Mouse (Mus musculus) liver, embryonic 14.5 days (tissue): Measurements from ENCODE around the gene Golph3l. TPM values are rescaled to one million over a fixed set of nuclear protein-coding genes. Genes with fewer than 3 reads are reported as not detected.

Experiments used
- ATAC-seq: fragments of 200-750 bp; cut with Nextera tagmentation; 2 replicates; pipeline ENCODE4 v1.8.0; 2017; ENCODE audit warnings: moderate number of reproducible peaks, mild to moderate bottlenecking, moderate library complexity; ENCODE audit not compliant: insufficient read depth
- DNase-seq, 3 experiments: peaks; one replicate each; pipeline ENCODE4 v3.0.0-alpha.2; 2012 to 2013; ENCODE audit warnings: low read depth in 3 of 3, low spot score in 3 of 3
- H3K27ac ChIP-seq: fragments of 300-500 bp; sonication (generic); 2 replicates; pipeline ENCODE4 v1.5.1; 2014; ENCODE audit warnings: moderate library complexity, mild to moderate bottlenecking, control low read depth, inconsistent platforms
- H3K27me3 ChIP-seq: fragments of 300-500 bp; sonication (generic); 2 replicates; pipeline ENCODE4 v1.6.1; 2014; ENCODE audit warnings: mild to moderate bottlenecking, low read length, moderate library complexity; ENCODE audit not compliant: control insufficient read depth, insufficient read depth
- H3K36me3 ChIP-seq: fragments of 300-500 bp; sonication (generic); replicated peaks from 2 replicates; pipeline ENCODE4 v1.6.1; 2014; ENCODE audit warnings: low read depth; ENCODE audit not compliant: control insufficient read depth, insufficient read depth
- H3K4me1 ChIP-seq, 2 experiments: fragments of 200-500 bp in 1 of 2; fragments of 300-500 bp in 1 of 2; sonication (generic) in 1 of 2; replicated peaks; 2 replicates each; pipeline ENCODE4 v1.6.1; 2012 to 2014; ENCODE audit warnings: antibody characterized with exemption in 1 of 2, inconsistent platforms in 1 of 2, low read length in 1 of 2; ENCODE audit not compliant: control insufficient read depth in 2 of 2, insufficient read depth in 2 of 2
- H3K4me2 ChIP-seq: fragments of 300-500 bp; sonication (generic); 2 replicates; pipeline ENCODE4 v1.6.1; 2014; ENCODE audit warnings: low read depth, mild to moderate bottlenecking, control low read depth, moderate library complexity
- H3K4me3 ChIP-seq, 2 experiments: fragments of 200-500 bp in 1 of 2; fragments of 300-500 bp in 1 of 2; sonication (generic) in 1 of 2; 2 replicates each; pipeline ENCODE4 v1.5.1; 2012 to 2014; ENCODE audit warnings: low read depth in 2 of 2, low read length in 2 of 2, mild to moderate bottlenecking in 2 of 2, control low read depth in 1 of 2, inconsistent platforms in 1 of 2, moderate library complexity in 1 of 2; ENCODE audit not compliant: insufficient read depth in 1 of 2
- H3K9ac ChIP-seq: fragments of 300-500 bp; sonication (generic); replicated peaks from 2 replicates; pipeline ENCODE4 v1.6.1; 2014; ENCODE audit warnings: mild to moderate bottlenecking, control low read depth, moderate library complexity
- H3K9me3 ChIP-seq: fragments of 300-500 bp; sonication (generic); 2 replicates; pipeline ENCODE4 v1.6.1; 2016; ENCODE audit warnings: low read length, mixed read lengths; ENCODE audit not compliant: control insufficient read depth
- CTCF ChIP-seq: IDR thresholded peaks from 2 replicates; pipeline ENCODE4 v1.5.1; 2016; ENCODE audit warnings: antibody characterized with exemption, low read depth, control low read depth
- EP300 ChIP-seq: IDR thresholded peaks from 2 replicates; pipeline ENCODE4 v1.6.1; 2016; ENCODE audit warnings: antibody characterized with exemption, low read depth
- WGBS: fragments of 180-500 bp; shearing (Covaris S2); extraction: QIAGEN DNeasy Blood & Tissue Kit; methylation state at CpG from one replicate; pipeline ENCODE4 v1.1.7; 2014; ENCODE audit not compliant: insufficient replicate concordance; 5-methylcytosine and 5-hydroxymethylcytosine counted together
- polyA plus RNA-seq, 2 experiments: library from polyadenylated mRNA; depleted of rRNA in 1 of 2; stranded (reverse) in 1 of 2; unstranded in 1 of 2; fragments of >200 nt; fragmentation: Nextera tagmentation in 1 of 2; extraction: Ambion mirVana in 1 of 2; gene quantifications; 2 replicates each; pipeline versions ENCODE4 v1.2.1 to v1.2.3; 2012 to 2014

The Golph3l gene
- polyA plus RNA-seq, 2 experiments = 17.1 to 32.6 TPM

DNA sequence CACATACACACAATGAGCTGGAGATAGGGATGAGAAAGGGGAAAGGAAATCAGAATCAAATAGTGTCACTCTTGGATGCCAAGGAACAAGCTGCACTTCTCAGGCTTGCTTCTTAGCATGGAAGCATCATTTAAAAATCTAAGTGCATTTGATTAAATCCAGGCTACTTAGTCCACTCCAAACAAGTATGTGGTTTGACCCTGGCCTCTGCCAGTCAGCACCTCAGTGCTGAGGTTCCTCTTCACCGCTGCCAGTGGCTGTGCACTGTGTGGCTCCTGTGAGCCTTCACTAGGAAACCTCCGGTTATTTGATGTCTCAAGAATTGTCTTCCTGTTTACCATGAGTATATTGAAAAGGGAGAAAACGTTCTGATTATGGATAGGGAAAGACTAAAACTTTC lies 42.1 kb downstream of the Golph3l start:
- H3K4me2 ChIP-seq = no peak overlapping the region
- DNase-seq = no peak
- no peak for ATAC-seq
- H3K4me1 ChIP-seq = peaks cover 5 to 8% of the 10 kb centered on the region in 2 experiments
- no peak overlapping the region for H3K27ac ChIP-seq
- no peaks in the 10 kb centered on the region for H3K9me3 ChIP-seq
- H3K36me3 ChIP-seq = peaks cover 92% of the 10 kb centered on the region
- 63% methylated on average over 3 of the region's 3 CpGs for WGBS
- no peak overlapping the region for H3K9ac ChIP-seq
- no peak overlapping the region for H3K4me3 ChIP-seq
- no peaks in the 10 kb centered on the region for H3K27me3 ChIP-seq
- no peak for TF ChIP-seq EP300
- no peak for TF ChIP-seq CTCF

DNA sequence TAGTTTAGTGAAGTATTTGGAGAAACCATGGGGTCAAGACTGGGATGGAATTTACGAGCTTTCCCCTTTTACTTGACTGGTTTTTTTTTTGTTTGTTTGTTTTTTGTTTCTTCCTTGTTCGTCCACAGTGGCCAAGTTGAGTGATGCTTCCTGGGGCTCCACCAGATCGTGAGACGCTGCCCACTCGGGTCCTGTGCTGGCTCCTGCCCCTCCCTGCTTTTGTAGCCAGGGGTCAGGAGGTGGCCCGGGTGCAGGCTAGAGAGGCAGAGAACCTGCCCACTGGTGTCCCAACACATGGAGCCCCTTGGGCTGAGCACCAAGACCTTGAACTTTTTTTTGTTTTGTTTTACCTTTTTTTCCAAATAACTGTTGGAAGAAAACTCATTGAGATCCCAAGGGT lies 42.6 kb downstream of the Golph3l start:
- WGBS = 72% methylated on average over 6 of the region's 6 CpGs
- ATAC-seq (no peak), DNase-seq (no peak)
- Histone ChIP-seq H3K36me3 (peaks cover 95% of the 10 kb centered on the region), H3K9ac (no peak overlapping the region), H3K9me3 (no peaks in the 10 kb centered on the region), H3K4me1 (peaks cover under 1 to 7% of the 10 kb centered on the region in 2 experiments; a peak in 3 of 4 replicates), H3K27me3 (no peaks in the 10 kb centered on the region), H3K4me2 (no peak overlapping the region), H3K27ac (no peak overlapping the region; the same call in 1 of the 2 replicates), H3K4me3 (no peak overlapping the region)
- TF ChIP-seq EP300 (no peak), CTCF (no peak)

DNA sequence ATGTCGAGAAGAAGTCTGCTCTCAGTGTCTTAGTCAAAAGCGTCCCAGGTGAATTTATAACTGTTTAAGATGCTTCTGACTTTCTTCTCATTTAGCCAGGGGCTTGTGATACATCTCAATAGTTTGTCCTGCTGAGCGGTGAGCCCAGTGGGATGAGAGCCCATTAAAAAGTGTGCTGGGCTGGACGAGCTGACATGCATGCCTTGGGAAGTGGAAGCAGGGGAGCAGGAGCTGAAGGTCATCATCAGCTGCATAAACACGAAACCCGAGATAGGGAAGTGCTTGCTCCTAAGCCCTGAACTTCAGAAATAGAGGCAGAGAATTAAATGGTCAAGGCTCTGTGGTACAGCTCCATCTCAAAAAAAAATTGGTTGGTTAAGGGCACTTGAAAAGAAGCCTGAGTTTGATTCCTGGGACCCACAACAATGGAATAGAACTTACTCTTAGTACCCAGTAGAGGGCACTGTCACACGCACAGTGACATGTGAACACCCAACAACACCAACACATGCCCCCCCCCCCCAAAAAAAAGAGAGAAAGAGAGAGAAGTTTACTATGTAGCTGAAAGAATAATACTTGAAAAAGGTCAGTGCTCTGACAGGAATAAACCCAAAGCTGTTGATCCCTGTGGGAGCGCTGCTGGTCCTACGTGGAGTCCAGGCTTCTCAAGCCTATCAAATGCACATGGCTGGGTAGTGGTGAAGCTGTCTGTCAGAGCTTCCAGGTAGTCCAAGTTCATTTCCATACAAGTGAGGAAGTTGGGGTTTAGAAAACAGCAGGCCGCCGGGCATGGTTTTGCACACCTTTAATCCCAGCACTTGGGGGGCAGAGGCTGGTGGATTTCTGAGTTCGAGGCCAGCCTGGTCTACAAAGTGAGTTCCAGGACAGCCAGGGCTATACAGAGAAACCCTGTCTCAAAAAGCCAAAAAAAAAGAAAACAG lies 44.2 kb downstream of the Golph3l start:
- no peaks in the 10 kb centered on the region for H3K27me3 ChIP-seq
- ATAC-seq = 0 out of 2 replicates have a peak, but pooled peaks have one; percentile 8
- peaks cover 0 to 9% of the 10 kb centered on the region in 2 experiments; a peak in 1 of 4 replicates for H3K4me1 ChIP-seq
- H3K27ac ChIP-seq = no peak overlapping the region
- H3K9ac ChIP-seq = no peak overlapping the region
- 75% methylated on average over 12 of the region's 12 CpGs for WGBS
- H3K9me3 ChIP-seq = no peaks in the 10 kb centered on the region
- H3K36me3 ChIP-seq = peaks cover 85% of the 10 kb centered on the region
- DNase-seq = no peak
- TF ChIP-seq EP300 = no peak
- TF ChIP-seq CTCF = peak; percentile 66
- no peak overlapping the region for H3K4me3 ChIP-seq
- no peak overlapping the region for H3K4me2 ChIP-seq

- DNase-seq (no peak), ATAC-seq (peak; percentile 6; the same call in 1 of the 2 replicates)
- Histone ChIP-seq H3K27me3 (no peaks in the 10 kb centered on the region), H3K36me3 (peaks cover 57% of the 10 kb centered on the region), H3K9ac (no peak overlapping the region; the same call in 1 of the 2 replicates), H3K9me3 (no peaks in the 10 kb centered on the region), H3K4me3 (no peak overlapping the region), H3K4me1 (peaks cover 10 to 13% of the 10 kb centered on the region in 2 experiments), H3K4me2 (no peak overlapping the region), H3K27ac (no peak overlapping the region)
- no peak for TF ChIP-seq CTCF
- TF ChIP-seq EP300 = no peak
- 77% methylated on average over 4 of the region's 4 CpGs for WGBS
These were observed 46.9 kb downstream of the Golph3l start for GRCm38 (mm10) chr3:95635636-95636035.

DNA sequence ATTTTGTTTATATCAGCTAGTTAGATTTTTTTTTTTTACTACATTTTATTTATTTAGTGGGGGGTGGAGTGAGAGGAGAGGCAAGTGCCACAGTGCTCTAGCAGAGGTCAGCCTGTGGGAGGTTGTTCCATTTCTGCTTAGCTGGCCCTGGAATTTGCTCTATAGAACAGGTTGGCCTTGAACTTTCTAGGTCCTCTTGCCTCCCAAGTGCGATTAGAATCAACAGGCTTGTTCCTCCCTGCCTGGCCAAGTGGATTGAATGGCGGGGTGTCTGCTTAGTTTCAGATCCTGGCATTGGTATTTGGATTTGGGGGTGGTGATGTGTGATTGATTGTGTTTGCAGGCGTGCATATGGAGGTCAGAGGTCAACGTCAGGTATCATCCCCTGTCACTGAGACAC lies 47.3 kb downstream of the Golph3l start:
- ATAC-seq (peak; percentile 44; the same call in 1 of the 2 replicates), DNase-seq (no peak)
- H3K4me2 ChIP-seq = no peak overlapping the region
- H3K9ac ChIP-seq = no peak overlapping the region
- H3K4me3 ChIP-seq = no peak overlapping the region
- no peaks in the 10 kb centered on the region for H3K27me3 ChIP-seq
- no peak overlapping the region; the same call in 1 of the 2 replicates for H3K27ac ChIP-seq
- no peaks in the 10 kb centered on the region for H3K9me3 ChIP-seq
- no peak for TF ChIP-seq EP300
- TF ChIP-seq CTCF = no peak
- peaks cover 53% of the 10 kb centered on the region for H3K36me3 ChIP-seq
- H3K4me1 ChIP-seq = peaks cover 10 to 13% of the 10 kb centered on the region in 2 experiments
- 70% methylated on average over 4 of the region's 4 CpGs for WGBS
